Mouse (Mus musculus) ES-E14 (cell line): ENCODE results near the gene Lcmt1. TPM values are rescaled to one million over a fixed set of nuclear protein-coding genes. Genes with fewer than 3 reads are reported as not detected.

Source experiments
- DNase-seq: peaks from one replicate; pipeline ENCODE4 v3.0.0-alpha.2; 2013; ENCODE audit warnings: low read depth, low spot score
- H3K27ac ChIP-seq: 2 replicates; pipeline ENCODE4 v1.5.1; 2012; ENCODE audit warnings: low read depth, mild to moderate bottlenecking, low read length, moderate library complexity, mixed read lengths; ENCODE audit not compliant: poor library complexity, insufficient read depth, severe bottlenecking
- H3K36me3 ChIP-seq: 2 replicates; pipeline ENCODE4 v1.6.1; 2012; ENCODE audit warnings: mild to moderate bottlenecking, low read length, moderate library complexity, mixed read lengths; ENCODE audit not compliant: control insufficient read depth, poor library complexity, insufficient read depth, severe bottlenecking
- H3K4me1 ChIP-seq, 2 experiments: fragments of 150-350 bp in 1 of 2; sonication (generic) in 1 of 2; 2 replicates each; pipeline ENCODE4 v1.6.1; 2012; ENCODE audit warnings: low read length in 2 of 2, mild to moderate bottlenecking in 1 of 2, mixed read lengths in 1 of 2; ENCODE audit not compliant: control insufficient read depth in 2 of 2, insufficient read depth in 2 of 2, poor library complexity in 1 of 2
- H3K4me3 ChIP-seq, 2 experiments: fragments of 150-350 bp in 1 of 2; sonication (generic) in 1 of 2; 2 replicates each; pipeline ENCODE4 v1.5.1; 2012; ENCODE audit warnings: low read length in 2 of 2, low read depth in 1 of 2, mild to moderate bottlenecking in 1 of 2, mixed read lengths in 1 of 2; ENCODE audit not compliant: insufficient read depth in 1 of 2, poor library complexity in 1 of 2, severe bottlenecking in 1 of 2
- H3K9ac ChIP-seq: 2 replicates; pipeline ENCODE4 v1.6.1; 2012; ENCODE audit warnings: low read depth, mild to moderate bottlenecking, low read length, mixed read lengths; ENCODE audit not compliant: poor library complexity, insufficient read depth, severe bottlenecking
- H3K9me3 ChIP-seq: fragments of 150-350 bp; sonication (generic); 2 replicates; pipeline ENCODE4 v1.6.1; 2012; ENCODE audit warnings: low read depth, mild to moderate bottlenecking, low read length; ENCODE audit not compliant: control insufficient read depth, insufficient read depth
- CHD2 ChIP-seq: IDR thresholded peaks from 2 replicates; pipeline ENCODE4 v1.6.1; 2014; ENCODE audit warnings: mild to moderate bottlenecking, low read depth, low read length, inconsistent platforms
- HCFC1 ChIP-seq: IDR thresholded peaks from 2 replicates; pipeline ENCODE4 v1.6.1; 2012; ENCODE audit warnings: low read length, inconsistent platforms, borderline replicate concordance; ENCODE audit not compliant: insufficient read depth
- MAFK ChIP-seq: IDR thresholded peaks from 2 replicates; pipeline ENCODE4 v1.6.1; 2014; ENCODE audit warnings: mild to moderate bottlenecking, low read depth, low read length, inconsistent platforms; ENCODE audit not compliant: insufficient read depth
- ZC3H11A ChIP-seq: IDR thresholded peaks from 2 replicates; pipeline ENCODE4 v1.6.1; 2012; ENCODE audit warnings: low read depth, mild to moderate bottlenecking, inconsistent platforms, low read length, borderline replicate concordance
- ZNF384 ChIP-seq: IDR thresholded peaks from 2 replicates; pipeline ENCODE4 v1.6.1; 2012; ENCODE audit warnings: low read depth, low read length, inconsistent platforms
- in situ Hi-C, 2 experiments: fragments of 600-800 bp; cut with MboI; formaldehyde crosslinking; loops; one replicate each; pipeline ENCODE4 v1.15.1; 2025; ENCODE audit warnings: low sequenced_read_pairs in 2 of 2, inconsistent platforms in 1 of 2; ENCODE audit not compliant: unreplicated experiment in 2 of 2
- total RNA-seq: library from RNA; depleted of rRNA; stranded (reverse); fragments of 300-350 nt; gene quantifications from 2 replicates; pipeline ENCODE4 v1.2.3, GENCODE M21; 2012

Lcmt1 gene
- total RNA-seq, 1 experiment, result 31.8 TPM

DNA sequence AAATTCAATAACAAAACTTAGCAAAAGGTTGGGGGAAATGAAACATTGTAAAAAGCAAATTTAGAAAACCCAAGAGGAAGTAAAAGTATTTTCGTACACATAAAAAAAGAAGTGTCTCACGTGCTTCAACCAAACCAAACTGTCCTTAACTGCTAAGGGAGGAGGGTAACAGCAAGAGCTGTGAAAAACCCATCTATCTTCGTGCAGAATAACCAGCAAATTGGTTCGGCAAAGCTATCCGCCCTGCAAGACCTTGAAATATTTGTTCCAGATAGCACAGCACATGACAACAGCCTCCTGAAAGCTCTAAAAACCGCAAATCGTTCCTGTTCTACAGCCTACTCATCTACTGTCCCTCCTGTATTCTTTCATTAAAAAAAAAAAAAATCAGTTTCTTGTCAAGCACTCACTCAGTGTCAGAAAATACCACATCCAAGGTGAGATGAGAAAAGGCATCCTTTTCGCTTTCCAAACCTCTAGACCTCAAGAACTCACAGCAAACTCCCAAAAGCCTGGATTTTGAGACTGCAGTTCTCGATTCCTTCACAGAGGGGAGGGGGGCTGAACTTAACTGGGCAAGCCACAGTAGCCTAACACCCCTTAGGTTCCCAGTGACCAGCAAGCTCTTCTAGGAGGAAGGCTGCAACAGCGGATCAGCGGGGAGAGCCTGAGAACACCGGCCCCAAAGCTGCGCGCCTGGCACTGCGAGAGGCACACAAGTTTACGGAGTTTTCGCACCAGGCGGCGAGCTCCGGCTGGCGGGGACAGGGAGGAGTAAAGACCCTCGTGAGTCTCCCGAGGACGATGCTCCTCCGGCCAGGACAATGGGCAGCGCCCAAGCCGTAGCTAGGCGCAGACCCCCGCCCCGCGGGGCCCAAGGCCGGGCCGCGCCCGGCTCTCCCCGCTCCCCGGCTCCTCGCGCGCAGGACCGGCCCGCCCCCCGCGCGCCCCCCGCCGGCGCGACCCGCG, 522 bp upstream of the Lcmt1 start:
- Histone ChIP-seq H3K9ac (peak overlapping the region; percentile 81), H3K27ac (peak overlapping the region; percentile 43), H3K4me3 (peak overlapping the region; percentile 84 to 87), H3K36me3 (no peaks in the 10 kb centered on the region), H3K9me3 (no peaks in the 10 kb centered on the region), H3K4me1 (peaks cover 2 to 5% of the 10 kb centered on the region in 2 experiments; a peak in 3 of 4 replicates)
- DNase-seq, result no peak
- TF ChIP-seq HCFC1 (no peak), ZC3H11A (no peak), ZNF384 (no peak), CHD2 (no peak), MAFK (no peak)
- in situ Hi-C loops, result no loop called here

DNA sequence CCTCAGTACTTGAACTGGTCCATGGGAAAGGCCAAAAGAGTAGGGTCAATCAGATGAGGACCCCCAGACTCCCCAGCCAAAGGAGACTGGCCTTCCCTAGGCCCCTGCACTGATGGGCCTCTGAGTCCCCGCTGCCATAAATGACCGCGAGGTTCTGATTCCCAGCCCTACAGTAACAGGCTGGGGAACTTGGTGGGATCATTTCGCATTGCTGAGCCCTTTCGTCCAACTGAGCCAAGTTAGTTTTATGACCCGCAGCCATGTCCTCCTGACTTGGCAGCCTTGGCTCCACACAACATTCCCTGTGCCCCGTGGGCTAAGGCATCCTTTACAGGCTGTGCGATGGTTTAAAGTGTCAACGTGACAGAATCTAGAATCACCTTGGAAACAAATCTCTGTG, 1.1 kb downstream of the Lcmt1 start:
- TF ChIP-seq ZNF384 (no peak), HCFC1 (no peak), ZC3H11A (no peak), CHD2 (no peak), MAFK (no peak)
- Histone ChIP-seq H3K4me1 (peaks cover 2 to 5% of the 10 kb centered on the region in 2 experiments; a peak in 3 of 4 replicates), H3K9me3 (no peaks in the 10 kb centered on the region), H3K9ac (peak overlapping the region; percentile 88), H3K36me3 (no peaks in the 10 kb centered on the region), H3K4me3 (peak overlapping the region; percentile 84 to 87), H3K27ac (no peak overlapping the region)
- no peak for DNase-seq
- in situ Hi-C loops, result no loop called here

- no peak for DNase-seq
- Histone ChIP-seq H3K36me3 (no peaks in the 10 kb centered on the region), H3K27ac (no peak overlapping the region), H3K4me1 (peaks cover 0 to 5% of the 10 kb centered on the region in 2 experiments; a peak in 3 of 4 replicates), H3K9me3 (no peaks in the 10 kb centered on the region), H3K4me3 (peak overlapping the region in 1 of 2 experiments; percentile 23; a peak in 2 of 4 replicates), H3K9ac (no peak overlapping the region)
- TF ChIP-seq ZNF384, result no peak
- no peak for TF ChIP-seq HCFC1
- TF ChIP-seq MAFK, result no peak
- no peak for TF ChIP-seq ZC3H11A
- no peak for TF ChIP-seq CHD2
- in situ Hi-C loops, result no loop called here
Observed at GRCm38 (mm10) chr7:123371501-123371900, 1.9 kb downstream of the Lcmt1 start.

GRCm38 (mm10) chr7:123377443-123378400, 8.1 kb downstream of the Lcmt1 start:
- H3K27ac ChIP-seq, result no peak overlapping the region
- TF ChIP-seq HCFC1 (peak; percentile 88), ZC3H11A (no peak)
- in situ Hi-C loops, result no loop called here
- H3K36me3 ChIP-seq, result no peaks in the 10 kb centered on the region
- no peaks in the 10 kb centered on the region for H3K9me3 ChIP-seq
- peak overlapping the region; percentile 80 for H3K9ac ChIP-seq
- H3K4me3 ChIP-seq, result peak overlapping the region; percentile 84 to 97
- H3K4me1 ChIP-seq, result peaks cover 0 to 6% of the 10 kb centered on the region in 2 experiments; a peak in 1 of 4 replicates
- DNase-seq, result peak; percentile 95
